In genomic region chr4:95360336-95360967, GRCm38 (mm10) we compare ENCODE assay signal across 23 mouse cellular contexts.
A peak's percentile ranks its signal among the peaks of the same experiment; 100 is the strongest.
DNase-seq lines count a peak whose midpoint lies in the region; ATAC-seq and TF ChIP-seq lines count a peak whose summit lies in the region.
"Had no signal": no experiment of that assay in that cellular context is flagged by ENCODE, and none has a peak within 500 bp of the region (broad histone marks: within the 10 kb centered on the region; RNA-seq: fewer than 3 reads in every experiment).

No protein-coding gene starts in this region.

- 27% methylated on average over 3 of the region's 3 CpGs for WGBS in forebrain, embryonic 11.5 days
- WGBS in forebrain, embryonic 15.5 days = 38% methylated on average over 3 of the region's 3 CpGs
- WGBS in lung, embryonic 16.5 days = 46% methylated on average over 3 of the region's 3 CpGs
- WGBS in lung, adult 2 months = 42% methylated on average over 3 of the region's 3 CpGs
- WGBS in liver, embryonic 12.5 days (ENCODE audit: insufficient replicate concordance) = 48% methylated on average over 3 of the region's 3 CpGs

- no peaks in the 10 kb centered on the region for H3K9me3 ChIP-seq in forebrain, embryonic 11.5 days (ENCODE audit: control insufficient read depth, low read length)
- no peaks in the 10 kb centered on the region for H3K9me3 ChIP-seq in forebrain, embryonic 15.5 days
- H3K9me3 ChIP-seq in lung, embryonic 16.5 days (ENCODE audit: control insufficient read depth, low read length) = no peaks in the 10 kb centered on the region
- no peaks in the 10 kb centered on the region for H3K9me3 ChIP-seq in liver, embryonic 12.5 days (replicated peaks)
- H3K9me3 ChIP-seq: forebrain, embryonic 12.5 days; G1E; heart, embryonic 12.5 days; hindbrain, embryonic 13.5 days; kidney, embryonic 15.5 days; limb, embryonic 10.5 days had no signal

- no peaks in the 10 kb centered on the region for H3K4me1 ChIP-seq in forebrain, embryonic 11.5 days (replicated peaks; ENCODE audit: control insufficient read depth, insufficient read depth, low read length)
- H3K4me1 ChIP-seq in forebrain, embryonic 15.5 days = peaks cover 3% of the 10 kb centered on the region; the same call in 1 of the 2 replicates
- peaks cover 2% of the 10 kb centered on the region; the same call in 1 of the 2 replicates for H3K4me1 ChIP-seq in lung, embryonic 16.5 days (replicated peaks; ENCODE audit: control insufficient read depth, insufficient read depth, low read length)
- H3K4me1 ChIP-seq in lung, adult 2 months (ENCODE audit: control insufficient read depth, insufficient read depth, low read length) = no peaks in the 10 kb centered on the region
- H3K4me1 ChIP-seq in liver, embryonic 12.5 days = no peaks in the 10 kb centered on the region
- H3K4me1 ChIP-seq: heart, embryonic 12.5 days; hindbrain, embryonic 13.5 days; kidney, embryonic 15.5 days; limb, embryonic 10.5 days had no signal

- no peak overlapping the region for H3K27ac ChIP-seq in forebrain, embryonic 11.5 days (ENCODE audit: low read depth, low read length)
- H3K27ac ChIP-seq in forebrain, embryonic 15.5 days (replicated peaks) = no peak overlapping the region
- peak overlapping the region; percentile 6 for H3K27ac ChIP-seq in lung, embryonic 16.5 days (ENCODE audit: low read length)
- H3K27ac ChIP-seq in liver, embryonic 12.5 days = no peak overlapping the region
- H3K27ac ChIP-seq: forebrain, embryonic 12.5 days; hindbrain, embryonic 13.5 days; kidney, embryonic 15.5 days; limb, embryonic 10.5 days had no signal

- H3K4me3 ChIP-seq in forebrain, embryonic 11.5 days (ENCODE audit: low read depth, low read length) = no peak overlapping the region
- no peak overlapping the region for H3K4me3 ChIP-seq in forebrain, embryonic 15.5 days
- no peak overlapping the region for H3K4me3 ChIP-seq in lung, embryonic 16.5 days (ENCODE audit: low read length)
- no peak overlapping the region for H3K4me3 ChIP-seq in lung, adult 2 months (replicated peaks; ENCODE audit: extremely low read depth, low read depth, low read length)
- H3K4me3 ChIP-seq in liver, embryonic 12.5 days = no peak overlapping the region
- H3K4me3 ChIP-seq: forebrain, embryonic 12.5 days; heart, embryonic 12.5 days; hindbrain, embryonic 13.5 days; kidney, embryonic 15.5 days; limb, embryonic 10.5 days had no signal

- no peak for TF ChIP-seq CTCF in lung, adult 2 months (IDR thresholded peaks at IDR 0.05; ENCODE audit: insufficient read depth, low read length)

- H3K4me2 ChIP-seq in forebrain, embryonic 11.5 days (ENCODE audit: low read depth, low read length, severe bottlenecking) = no peak overlapping the region
- no peak overlapping the region for H3K4me2 ChIP-seq in forebrain, embryonic 15.5 days (replicated peaks)
- H3K4me2 ChIP-seq in lung, embryonic 16.5 days (ENCODE audit: low read depth, low read length) = no peak overlapping the region
- H3K4me2 ChIP-seq in liver, embryonic 12.5 days = no peak overlapping the region
- H3K4me2 ChIP-seq: forebrain, embryonic 12.5 days; heart, embryonic 12.5 days; hindbrain, embryonic 13.5 days; kidney, embryonic 15.5 days; liver, embryonic 11.5 days had no signal

- no peak overlapping the region for H3K9ac ChIP-seq in forebrain, embryonic 11.5 days (ENCODE audit: low read length)
- no peak overlapping the region for H3K9ac ChIP-seq in forebrain, embryonic 15.5 days (replicated peaks)
- no peak overlapping the region for H3K9ac ChIP-seq in lung, embryonic 16.5 days (ENCODE audit: low read length)
- H3K9ac ChIP-seq in liver, embryonic 12.5 days = no peak overlapping the region
- H3K9ac ChIP-seq: forebrain, embryonic 12.5 days; heart, embryonic 12.5 days; hindbrain, embryonic 13.5 days; kidney, embryonic 15.5 days had no signal

- H3K27me3 ChIP-seq in forebrain, embryonic 11.5 days (ENCODE audit: control insufficient read depth, insufficient read depth, low read length) = no peaks in the 10 kb centered on the region
- no peaks in the 10 kb centered on the region for H3K27me3 ChIP-seq in forebrain, embryonic 15.5 days
- no peaks in the 10 kb centered on the region for H3K27me3 ChIP-seq in lung, embryonic 16.5 days (ENCODE audit: control insufficient read depth, insufficient read depth, low read depth, low read length)
- no peaks in the 10 kb centered on the region for H3K27me3 ChIP-seq in liver, embryonic 12.5 days (replicated peaks)
- H3K27me3 ChIP-seq: forebrain, embryonic 12.5 days; heart, embryonic 12.5 days; hindbrain, embryonic 13.5 days; kidney, embryonic 15.5 days had no signal

- H3K36me3 ChIP-seq in forebrain, embryonic 11.5 days (ENCODE audit: control insufficient read depth, insufficient read depth, low read length) = no peaks in the 10 kb centered on the region
- H3K36me3 ChIP-seq in forebrain, embryonic 15.5 days = no peaks in the 10 kb centered on the region
- no peaks in the 10 kb centered on the region for H3K36me3 ChIP-seq in lung, embryonic 16.5 days (ENCODE audit: control insufficient read depth, insufficient read depth, low read length)
- no peaks in the 10 kb centered on the region for H3K36me3 ChIP-seq in liver, embryonic 12.5 days
- H3K36me3 ChIP-seq: forebrain, embryonic 12.5 days; G1E; heart, embryonic 12.5 days; hindbrain, embryonic 13.5 days; kidney, embryonic 15.5 days; limb, embryonic 10.5 days had no signal

- peak; percentile 21; the same call in 1 of the 2 replicates for ATAC-seq in forebrain, embryonic 11.5 days (replicated peaks; ENCODE audit: low FRiP score)
- ATAC-seq in forebrain, embryonic 15.5 days (replicated peaks) = no peak
- ATAC-seq in lung, embryonic 16.5 days (ENCODE audit: low read depth) = peak; percentile 89
- no peak for ATAC-seq in liver, embryonic 12.5 days
- ATAC-seq: CD4-positive, CD25-positive, alpha-beta regulatory T cell, adult 4 months; midbrain, embryonic 16.5 days had no signal

- DNase-seq in forebrain, embryonic 11.5 days (ENCODE audit: low spot score) = no peak
- DNase-seq in lung, adult 2 months = no peak
- DNase-seq in R1 (ENCODE audit: low read depth, low spot score) = peak; percentile 68
- peak; percentile 11 to 56 for DNase-seq in lung, postnatal 4 days
- no peak for DNase-seq in retina, postnatal 1 day
- DNase-seq: adrenal gland, postnatal 36 days; cerebellum, adult 9-10 months; gastrocnemius, postnatal 25 days; heart, postnatal 14 days; kidney, postnatal 4 days; right cerebral cortex, postnatal 25 days had no signal

- TF ChIP-seq POLR2A in lung, adult 2 months (IDR thresholded peaks at IDR 0.05; ENCODE audit: borderline replicate concordance, extremely low read depth, low read depth, low read length) = no peak

Comparison
In these comparisons a context has a peak if more than half of its experiments do, and no peak if none do; other contexts are left out.
1. ATAC-seq: peak in forebrain, embryonic 11.5 days (single experiment) and lung, embryonic 16.5 days (single experiment); none in forebrain, embryonic 15.5 days (single experiment) and liver, embryonic 12.5 days (single experiment).
2. DNase-seq: peak in R1 (single experiment) and lung, postnatal 4 days (2 of 2); none in forebrain, embryonic 11.5 days (single experiment), lung, adult 2 months (single experiment) and retina, postnatal 1 day (single experiment).